ENCODE assay signal across 15 mouse cellular contexts in the genomic region with DNA sequence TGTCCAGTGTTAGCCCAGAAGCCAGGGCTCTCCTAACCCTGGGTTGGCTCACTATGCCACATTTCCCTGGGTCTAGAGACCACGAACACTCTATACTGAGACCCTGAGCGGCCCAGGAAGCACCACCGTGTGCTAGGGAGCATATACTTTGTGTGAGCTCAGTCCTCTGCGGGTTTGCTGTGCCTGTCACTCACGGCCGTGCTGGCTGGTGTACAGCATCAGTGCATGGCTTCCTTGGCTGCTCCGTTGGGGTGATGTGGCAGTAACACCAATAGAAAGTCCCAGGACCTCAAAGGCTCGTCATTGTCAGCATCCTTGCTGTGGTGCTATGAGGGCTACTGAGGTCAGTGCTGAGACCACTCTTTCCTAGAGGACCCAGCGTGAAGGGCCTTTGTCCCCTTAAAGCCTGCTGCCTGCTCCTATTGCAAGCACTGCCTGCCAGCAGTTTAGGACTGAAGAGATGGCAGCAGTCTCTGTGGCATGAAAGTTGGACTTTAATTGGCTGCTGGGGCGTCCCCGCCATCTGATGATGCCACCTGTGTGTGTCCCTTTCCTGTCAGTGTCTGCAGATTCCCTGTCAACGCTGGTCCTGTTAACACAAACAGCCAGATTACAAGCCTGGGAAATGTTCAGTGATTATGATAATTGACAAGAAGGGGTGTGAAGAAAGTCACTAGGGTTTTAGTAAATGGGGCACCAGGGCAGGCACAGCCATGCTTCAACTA. TPM values are rescaled to one million over a fixed set of nuclear protein-coding genes. Genes with fewer than 3 reads are reported as not detected.
DNase-seq lines count a peak whose midpoint lies in the region; ATAC-seq lines count a peak whose summit lies in the region.
"Had no signal": no experiment of that assay in that cellular context is flagged by ENCODE, and none has a peak within 500 bp of the region (broad histone marks: within the 10 kb centered on the region; RNA-seq: fewer than 3 reads in every experiment).

No protein-coding gene starts in this region.

- H3K9ac ChIP-seq in hindbrain, embryonic 13.5 days, result 0 out of 2 replicates have a peak overlapping the region, but pooled peaks have one; percentile 13
- H3K9ac ChIP-seq in hindbrain, embryonic 14.5 days, result no peak overlapping the region
- H3K9ac ChIP-seq in midbrain, embryonic 15.5 days, result no peak overlapping the region
- H3K9ac ChIP-seq in intestine, embryonic 15.5 days, result no peak overlapping the region
- H3K9ac ChIP-seq: liver, embryonic 14.5 days; midbrain, embryonic 12.5 days had no signal

- 0 out of 2 replicates have a peak, but pooled peaks cover 3% of the 10 kb centered on the region for H3K36me3 ChIP-seq in hindbrain, embryonic 13.5 days
- no peaks in the 10 kb centered on the region for H3K36me3 ChIP-seq in hindbrain, embryonic 14.5 days (replicated peaks; ENCODE audit: control insufficient read depth, insufficient read depth)
- peaks cover 32% of the 10 kb centered on the region for H3K36me3 ChIP-seq in midbrain, embryonic 10.5 days
- H3K36me3 ChIP-seq in midbrain, embryonic 15.5 days (replicated peaks), result no peaks in the 10 kb centered on the region
- H3K36me3 ChIP-seq in intestine, embryonic 15.5 days, result no peaks in the 10 kb centered on the region

- no peak overlapping the region for H3K4me3 ChIP-seq in hindbrain, embryonic 13.5 days
- no peak overlapping the region for H3K4me3 ChIP-seq in hindbrain, embryonic 14.5 days (replicated peaks; ENCODE audit: low read length)
- H3K4me3 ChIP-seq in midbrain, embryonic 10.5 days, result no peak overlapping the region
- no peak overlapping the region for H3K4me3 ChIP-seq in midbrain, embryonic 15.5 days
- H3K4me3 ChIP-seq in intestine, embryonic 15.5 days (replicated peaks), result no peak overlapping the region
- H3K4me3 ChIP-seq: midbrain, embryonic 12.5 days; myocyte had no signal

- no peak overlapping the region for H3K4me2 ChIP-seq in hindbrain, embryonic 13.5 days
- no peak overlapping the region for H3K4me2 ChIP-seq in hindbrain, embryonic 14.5 days (replicated peaks)
- no peak overlapping the region for H3K4me2 ChIP-seq in midbrain, embryonic 15.5 days
- H3K4me2 ChIP-seq in intestine, embryonic 15.5 days (replicated peaks), result no peak overlapping the region
- H3K4me2 ChIP-seq: midbrain, embryonic 12.5 days had no signal

- no peaks in the 10 kb centered on the region for H3K27me3 ChIP-seq in hindbrain, embryonic 13.5 days
- H3K27me3 ChIP-seq in hindbrain, embryonic 14.5 days (ENCODE audit: control insufficient read depth, insufficient read depth, low read length), result no peaks in the 10 kb centered on the region
- H3K27me3 ChIP-seq in midbrain, embryonic 10.5 days (ENCODE audit: low read depth, poor library complexity, severe bottlenecking), result no peaks in the 10 kb centered on the region
- H3K27me3 ChIP-seq in midbrain, embryonic 15.5 days (replicated peaks), result no peaks in the 10 kb centered on the region
- H3K27me3 ChIP-seq in intestine, embryonic 15.5 days (replicated peaks), result no peaks in the 10 kb centered on the region
- H3K27me3 ChIP-seq: midbrain, embryonic 12.5 days had no signal

- H3K27ac ChIP-seq in hindbrain, embryonic 13.5 days, result no peak overlapping the region; the same call in 1 of the 2 replicates
- H3K27ac ChIP-seq in hindbrain, embryonic 14.5 days, result no peak overlapping the region
- H3K27ac ChIP-seq in midbrain, embryonic 10.5 days (replicated peaks), result peak overlapping the region; percentile 5; the same call in 1 of the 2 replicates
- H3K27ac ChIP-seq in midbrain, embryonic 15.5 days, result no peak overlapping the region
- H3K27ac ChIP-seq in intestine, embryonic 15.5 days, result 0 out of 2 replicates have a peak overlapping the region, but pooled peaks have one; percentile 41
- H3K27ac ChIP-seq: liver, embryonic 14.5 days; midbrain, embryonic 12.5 days had no signal

- peaks cover 75% of the 10 kb centered on the region for H3K4me1 ChIP-seq in hindbrain, embryonic 13.5 days (replicated peaks)
- peaks cover 18% of the 10 kb centered on the region; the same call in 1 of the 2 replicates for H3K4me1 ChIP-seq in hindbrain, embryonic 14.5 days (replicated peaks; ENCODE audit: control insufficient read depth, insufficient read depth, low read length)
- H3K4me1 ChIP-seq in midbrain, embryonic 10.5 days, result peaks cover 71% of the 10 kb centered on the region
- H3K4me1 ChIP-seq in midbrain, embryonic 15.5 days, result peaks cover 40% of the 10 kb centered on the region
- H3K4me1 ChIP-seq in intestine, embryonic 15.5 days (replicated peaks), result peaks cover 59% of the 10 kb centered on the region

- no peaks in the 10 kb centered on the region for H3K9me3 ChIP-seq in hindbrain, embryonic 13.5 days
- no peaks in the 10 kb centered on the region for H3K9me3 ChIP-seq in hindbrain, embryonic 14.5 days (ENCODE audit: control insufficient read depth, low read length)
- no peaks in the 10 kb centered on the region for H3K9me3 ChIP-seq in midbrain, embryonic 10.5 days (replicated peaks)
- H3K9me3 ChIP-seq in midbrain, embryonic 15.5 days, result no peaks in the 10 kb centered on the region
- no peaks in the 10 kb centered on the region for H3K9me3 ChIP-seq in intestine, embryonic 15.5 days
- H3K9me3 ChIP-seq: midbrain, embryonic 12.5 days had no signal

- DNase-seq in hindbrain, embryonic 14.5 days (ENCODE audit: low spot score), result no peak
- no peak for DNase-seq in midbrain, embryonic 10.5 days (ENCODE audit: low spot score)
- no peak for DNase-seq in adrenal gland, postnatal 4 days (ENCODE audit: low spot score in 2 of 2)
- DNase-seq in embryo, embryonic 10.5 days (ENCODE audit: low spot score), result no peak
- DNase-seq: gastrocnemius, postnatal 36 days; lung, postnatal 36 days; right cerebral cortex, adult 18-20 months; spleen, adult 18-20 months had no signal

- no peak for ATAC-seq in hindbrain, embryonic 13.5 days (ENCODE audit: low FRiP score)
- ATAC-seq in hindbrain, embryonic 14.5 days (ENCODE audit: low FRiP score), result no peak
- no peak for ATAC-seq in midbrain, embryonic 15.5 days (replicated peaks)
- ATAC-seq in intestine, embryonic 15.5 days, result no peak

- WGBS in hindbrain, embryonic 13.5 days, result 81% methylated on average over 12 of the region's 12 CpGs
- WGBS in hindbrain, embryonic 14.5 days, result 73% methylated on average over 12 of the region's 12 CpGs
- 88% methylated on average over 12 of the region's 12 CpGs for WGBS in midbrain, embryonic 10.5 days
- 72% methylated on average over 12 of the region's 12 CpGs for WGBS in midbrain, embryonic 15.5 days
- 86% methylated on average over 12 of the region's 12 CpGs for WGBS in intestine, embryonic 15.5 days

RNA-seq across cellular contexts. Expression of a gene that starts 51.2 kb away (rescaled TPM):
- 53.8 and 76.0 TPM in 2 replicates for polyA plus RNA-seq in hindbrain, embryonic 13.5 days (2015; fragmentation: Nextera tagmentation; extraction: Ambion mirVana)
- polyA plus RNA-seq in hindbrain, embryonic 14.5 days (2014; fragmentation: Nextera tagmentation; extraction: Ambion mirVana), result 45.3 and 57.6 TPM in 2 replicates
- 72.3 and 80.1 TPM in 2 replicates for polyA plus RNA-seq in midbrain, embryonic 10.5 days (2016; fragmentation: Nextera tagmentation; extraction: Ambion mirVana)
- 62.9 and 69.1 TPM in 2 replicates for polyA plus RNA-seq in midbrain, embryonic 15.5 days (2015; fragmentation: Nextera tagmentation; extraction: Ambion mirVana)
- 33.1 and 34.9 TPM in 2 replicates for polyA plus RNA-seq in intestine, embryonic 15.5 days (2015; fragmentation: Nextera tagmentation; extraction: Ambion mirVana)
- total RNA-seq in adrenal gland, postnatal 4 days (2021), result 10 to 100 TPM; 47.8 to 54.3 TPM
- total RNA-seq: neutrophil, adult 5-6 weeks had no signal

Comparison
In these comparisons a context has a peak if more than half of its experiments do, and no peak if none do; other contexts are left out.
1. H3K27ac ChIP-seq: peak in midbrain, embryonic 10.5 days (single experiment) and intestine, embryonic 15.5 days (single experiment); none in hindbrain, embryonic 13.5 days (single experiment), hindbrain, embryonic 14.5 days (single experiment) and midbrain, embryonic 15.5 days (single experiment).